Mouse (Mus musculus) megakaryocyte, adult 5-6 weeks (primary cell): ENCODE data around the gene Zfp764. TPM values are rescaled to one million over a fixed set of nuclear protein-coding genes. Genes with fewer than 3 reads are reported as not detected.
"Not testable (repeated sequence)": the region's sequence is repeated elsewhere in the genome, so short reads cannot be mapped to it uniquely, and the experiment has no call there.

Experiments
- ATAC-seq: 2 replicates; pipeline ENCODE4 v1.8.0; 2016; ENCODE audit warnings: mild to moderate bottlenecking, inconsistent platforms; ENCODE audit not compliant: poor library complexity, severe bottlenecking
- total RNA-seq, 2 experiments: library from RNA; stranded (forward) in 1 of 2; stranded (reverse) in 1 of 2; fragments of 153-499, 151-499 nt in 1 of 2; fragments of 221-1000, 200-1000 nt in 1 of 2; gene quantifications; 2 replicates each; pipeline versions ENCODE4 v1.2.3 to v1.2.4; 2015 to 2017

Zfp764 gene
- total RNA-seq (2015) (8.5 and 10.5 TPM in 2 replicates), total RNA-seq (2017) (9.1 and 9.5 TPM in 2 replicates)

DNA sequence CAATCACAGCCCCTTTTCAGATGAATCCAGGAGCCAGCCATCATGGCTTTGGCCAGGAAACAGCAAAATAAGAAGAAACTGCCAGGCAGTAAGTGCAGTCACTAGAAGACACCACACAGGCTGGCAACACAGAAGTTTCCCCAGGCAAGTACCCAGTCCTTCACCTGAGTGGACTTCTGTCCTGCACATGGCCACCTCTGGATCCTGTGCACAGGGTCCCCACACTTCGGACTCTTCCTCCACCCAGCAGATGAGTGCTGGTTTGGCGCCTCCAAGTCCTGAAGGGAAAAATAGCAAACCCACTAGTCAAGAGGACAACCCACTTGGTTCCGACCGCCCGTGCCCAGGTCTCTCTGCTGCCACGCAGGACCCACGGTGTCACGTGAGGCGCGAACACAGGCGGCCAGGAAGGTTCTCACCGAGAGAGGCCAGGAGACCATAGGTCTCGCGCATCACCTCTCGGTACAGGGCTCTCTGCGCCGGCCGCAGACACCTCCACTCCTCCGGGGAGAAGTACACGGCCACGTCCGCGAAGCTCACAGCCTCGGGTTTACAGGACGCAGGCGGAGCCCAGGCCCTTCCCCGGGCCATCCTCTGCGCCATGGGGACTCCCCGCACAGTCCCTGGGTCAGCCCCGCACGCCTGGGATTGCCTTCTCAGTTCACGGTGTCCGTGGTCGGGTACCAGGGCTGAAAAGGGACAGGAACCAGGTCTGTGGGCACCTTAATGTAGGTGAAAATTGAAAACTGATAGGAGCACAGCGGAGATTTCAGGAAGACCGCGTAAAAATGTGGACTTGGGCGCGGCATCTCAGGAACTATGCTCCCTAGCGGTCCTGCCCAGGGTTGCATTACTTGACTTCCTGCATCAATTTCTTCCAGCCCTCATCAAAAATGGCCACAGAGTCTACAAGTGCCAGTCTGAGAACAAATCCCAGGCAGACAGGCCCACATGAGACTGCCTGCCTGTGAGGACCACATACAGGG is at the start of gene Zfp764:
TSS of gene Zfp764 (minus strand) at position 821 of the 986 bp plus-strand sequence.
- peak; percentile 92 for ATAC-seq

DNA sequence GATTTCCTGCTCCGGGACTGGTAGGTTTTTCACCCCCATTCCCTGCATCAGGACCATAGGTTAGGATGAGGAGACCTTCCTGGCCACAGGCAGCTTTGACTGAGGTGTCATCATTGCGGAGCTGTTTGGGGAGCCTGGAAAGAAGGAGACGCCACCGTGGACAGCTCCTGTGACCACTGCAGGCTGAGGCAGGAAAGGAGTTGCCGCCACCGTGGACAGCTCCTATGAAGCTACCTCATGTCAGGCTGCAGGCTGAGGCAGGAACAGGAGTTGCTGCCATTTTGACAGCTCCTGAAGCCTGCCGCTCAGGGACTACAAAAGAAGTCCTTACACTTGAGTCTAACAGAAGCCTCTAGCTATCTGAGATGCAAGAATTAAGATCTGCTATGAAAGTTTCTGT is 48.3 kb upstream of the Zfp764 start:
- ATAC-seq = no peak

DNA sequence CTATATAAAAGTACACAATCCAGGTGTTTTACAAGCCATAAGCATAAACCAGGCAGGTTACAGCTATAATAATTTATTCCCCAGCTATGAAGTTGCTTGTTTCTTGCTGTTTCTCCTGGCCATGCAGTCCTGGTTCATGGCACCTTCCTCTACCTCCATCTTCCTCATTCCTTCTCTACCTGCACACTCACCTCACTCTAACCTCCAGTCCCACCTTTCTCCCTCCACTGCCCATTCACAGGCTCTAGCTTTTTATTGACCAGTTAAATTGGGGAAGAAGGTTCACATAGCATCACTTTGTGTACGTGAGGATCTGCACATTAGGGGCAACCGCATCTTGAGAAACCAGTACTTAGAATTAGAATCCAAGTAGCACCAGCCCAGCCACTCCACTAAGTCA is 46.4 kb upstream of the Zfp764 start:
- ATAC-seq = no peak

DNA sequence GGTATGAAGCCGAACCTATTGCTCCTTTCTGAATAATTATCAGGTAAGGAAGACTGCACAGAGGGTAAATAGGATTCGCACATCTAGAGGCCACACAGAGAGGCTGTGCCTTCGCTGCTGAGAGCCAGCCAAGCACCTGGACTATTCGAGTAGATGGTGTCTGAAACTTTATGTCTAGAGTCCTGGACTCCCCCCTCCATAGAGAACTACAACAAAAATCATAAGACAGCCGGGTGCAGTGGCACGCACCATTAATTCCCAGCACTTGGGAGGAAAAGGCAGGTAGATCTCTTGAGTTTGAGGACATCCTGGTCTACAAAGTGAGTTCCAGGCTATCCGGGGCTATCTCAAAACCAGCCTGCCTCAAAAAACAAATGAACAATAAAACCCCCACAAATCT is 43.3 kb upstream of the Zfp764 start:
- ATAC-seq = no peak

DNA sequence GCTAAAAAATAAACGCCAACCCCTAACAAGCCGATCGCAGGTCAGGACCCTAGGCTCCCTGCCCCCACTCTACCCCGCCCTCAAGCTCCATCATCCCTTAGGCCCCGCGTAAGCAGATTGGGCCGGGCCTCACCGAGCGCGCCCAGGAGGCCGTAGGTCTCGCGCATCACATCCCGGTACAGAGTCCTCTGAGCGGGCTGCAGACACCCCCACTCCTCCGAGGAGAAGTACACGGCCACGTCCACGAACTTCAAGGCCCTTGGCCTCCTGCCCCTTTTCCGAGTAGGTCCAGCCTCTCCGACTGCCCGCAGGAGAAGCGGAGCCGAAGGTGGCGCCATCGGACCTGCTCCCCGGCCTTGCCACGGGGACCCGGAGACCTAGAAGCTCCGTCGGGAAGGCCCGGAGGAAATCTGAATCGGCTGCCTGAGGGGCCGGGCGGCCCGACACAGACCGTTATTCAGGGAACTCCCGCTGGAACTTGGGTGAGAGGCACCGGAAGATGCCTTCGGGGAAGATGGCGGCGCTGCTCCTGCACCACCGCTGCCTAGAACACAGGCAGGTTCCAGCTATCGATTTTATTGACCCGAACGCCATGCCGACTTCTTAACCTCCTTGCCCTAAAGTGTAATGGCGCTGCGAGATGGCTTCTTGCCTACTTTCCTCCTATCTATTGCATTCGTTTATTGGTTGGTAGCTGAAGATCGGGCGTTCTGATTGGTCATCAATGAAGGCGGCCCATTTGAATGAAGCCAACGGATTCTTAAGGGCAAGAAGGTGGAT is 42.1 kb upstream of the Zfp764 start, which contains the start of gene Zfp689:
TSS of gene Zfp689 (minus strand) at position 638 of the 780 bp plus-strand sequence.
- peak; percentile 96 for ATAC-seq

DNA sequence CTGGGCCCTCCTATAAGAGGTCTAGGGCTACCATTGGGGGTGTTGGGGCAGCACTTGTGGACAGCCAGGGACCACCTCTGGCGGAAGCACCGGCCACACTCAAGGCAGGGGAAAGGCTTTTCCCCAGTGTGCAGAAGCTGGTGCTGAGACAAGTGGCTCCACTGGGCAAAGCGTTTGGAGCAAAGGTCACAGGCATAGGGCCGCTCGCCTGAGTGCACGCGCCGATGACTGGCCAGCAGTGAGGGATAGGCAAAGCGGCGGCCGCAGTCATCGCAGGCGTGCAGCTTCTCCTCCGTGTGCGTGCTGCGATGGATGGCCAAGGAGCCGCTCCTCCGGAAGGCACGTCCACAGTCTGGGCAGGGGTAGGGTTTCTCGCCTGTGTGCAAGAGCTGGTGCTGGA is 37.4 kb upstream of the Zfp764 start:
- ATAC-seq = no peak

DNA sequence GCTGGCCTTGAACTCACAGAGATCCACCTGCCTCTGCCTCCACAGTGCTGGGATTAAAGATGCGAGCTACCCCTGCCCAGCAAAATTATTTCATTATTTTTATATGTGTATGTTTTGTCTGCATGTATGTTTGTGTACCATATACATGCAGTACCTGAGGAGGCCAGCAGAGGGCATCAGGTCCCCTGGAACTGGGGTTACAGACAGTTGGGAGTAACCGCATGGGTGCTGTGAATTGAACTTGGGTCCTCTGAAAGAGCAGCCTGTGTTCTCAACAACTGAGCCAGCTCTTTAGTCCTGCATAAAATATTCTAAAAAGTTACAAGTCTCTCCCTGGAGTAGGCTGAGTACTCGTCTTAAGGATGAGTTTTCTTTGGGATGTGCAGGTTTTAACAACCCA is 31.1 kb upstream of the Zfp764 start:
- no peak for ATAC-seq

DNA sequence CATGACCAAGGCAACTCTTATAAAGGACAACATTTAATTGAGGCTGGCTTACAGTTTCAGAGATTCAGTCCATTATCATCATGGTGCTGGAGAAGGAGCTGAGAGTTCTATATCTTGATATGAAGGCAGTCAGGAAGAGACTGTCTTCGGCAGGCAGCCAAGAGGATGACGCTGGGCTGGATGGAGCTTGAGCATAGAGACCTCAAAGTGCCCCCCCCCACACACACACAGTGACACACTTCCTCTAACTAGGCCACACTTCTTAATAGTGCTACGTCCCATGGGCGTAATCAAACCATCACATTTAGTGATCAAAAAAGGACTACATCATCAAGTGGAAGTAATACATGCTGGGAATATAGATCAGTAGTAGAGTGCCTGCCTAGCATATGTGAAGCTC is 28.6 kb upstream of the Zfp764 start:
- no peak for ATAC-seq

DNA sequence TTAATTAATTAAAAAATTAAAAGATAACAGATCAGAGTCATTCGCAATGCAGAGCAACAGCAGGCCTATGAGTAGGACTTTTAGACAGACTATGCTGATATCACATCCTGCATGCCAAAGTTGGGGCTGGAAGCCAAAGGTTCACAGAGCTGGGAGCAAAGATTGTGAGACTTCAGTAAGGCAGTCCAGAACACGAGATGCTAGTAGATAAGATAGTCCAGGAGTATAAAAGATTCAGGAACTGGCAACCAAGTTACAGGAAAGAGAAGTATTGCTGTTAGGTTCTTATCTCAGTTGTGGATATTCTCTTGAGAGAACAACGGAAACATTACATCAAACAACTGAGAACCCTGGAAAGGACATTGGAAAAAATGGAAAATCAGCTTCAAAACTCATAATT is 19.7 kb upstream of the Zfp764 start:
- no peak for ATAC-seq

DNA sequence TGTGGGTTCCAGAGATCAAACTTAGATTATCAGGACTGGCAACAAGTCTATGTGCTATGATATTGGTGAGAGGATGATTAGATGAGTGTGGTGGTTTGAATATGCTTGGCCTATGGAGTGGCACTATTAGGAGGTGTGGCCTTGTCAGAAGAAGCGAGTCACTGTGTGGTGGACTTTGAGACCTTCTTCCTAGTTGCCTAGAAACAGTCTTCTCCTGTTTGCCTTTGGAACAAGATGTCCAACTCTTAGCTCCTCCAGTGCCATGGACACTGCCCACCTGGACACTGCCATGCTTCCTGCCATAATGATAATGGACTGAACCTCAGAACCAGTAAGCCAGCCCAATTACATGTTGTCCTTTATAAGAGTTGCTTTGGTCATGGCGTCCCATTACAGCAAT is 19.3 kb upstream of the Zfp764 start:
- ATAC-seq = no peak

DNA sequence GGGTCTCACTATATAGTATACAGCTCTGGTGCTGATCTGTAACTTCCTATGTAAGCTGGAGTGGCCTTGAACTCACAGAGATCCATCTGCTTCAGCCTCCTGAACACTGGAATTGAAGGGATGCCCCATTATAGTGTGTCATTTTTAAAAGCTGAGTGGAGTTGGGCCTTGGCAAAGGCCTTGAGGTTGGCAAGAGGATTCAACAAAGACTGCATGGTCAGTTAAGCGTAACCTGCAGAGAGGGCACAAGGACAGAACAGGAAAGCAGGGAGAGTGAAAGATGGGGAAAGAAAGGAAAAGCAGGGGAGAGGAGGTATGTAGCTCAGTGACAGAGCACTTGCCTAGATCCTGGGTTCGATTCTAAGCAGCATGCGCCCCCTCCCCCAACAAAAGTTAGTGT is 18.7 kb upstream of the Zfp764 start:
- no peak for ATAC-seq

DNA sequence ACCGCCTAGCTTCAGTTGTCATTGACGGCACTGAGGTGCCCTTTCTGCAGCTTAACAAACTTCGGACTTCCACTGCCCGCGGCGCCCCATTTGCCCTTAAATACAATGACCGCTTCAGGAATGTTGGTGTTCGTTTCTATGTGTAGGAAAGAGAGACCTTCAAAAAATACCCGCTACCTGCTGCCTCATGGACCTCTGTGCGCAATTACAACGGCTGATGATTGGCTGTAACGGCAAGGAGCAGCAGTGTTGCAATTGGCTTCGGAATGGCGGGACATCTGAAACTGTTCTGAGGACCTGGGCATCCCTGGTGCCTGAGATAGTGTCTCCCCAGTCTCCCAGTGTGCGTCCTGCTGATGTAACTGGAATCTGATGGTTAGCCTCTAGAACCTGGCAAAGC is 15.6 kb upstream of the Zfp764 start:
- peak; percentile 14; the same call in 1 of the 2 replicates for ATAC-seq

DNA sequence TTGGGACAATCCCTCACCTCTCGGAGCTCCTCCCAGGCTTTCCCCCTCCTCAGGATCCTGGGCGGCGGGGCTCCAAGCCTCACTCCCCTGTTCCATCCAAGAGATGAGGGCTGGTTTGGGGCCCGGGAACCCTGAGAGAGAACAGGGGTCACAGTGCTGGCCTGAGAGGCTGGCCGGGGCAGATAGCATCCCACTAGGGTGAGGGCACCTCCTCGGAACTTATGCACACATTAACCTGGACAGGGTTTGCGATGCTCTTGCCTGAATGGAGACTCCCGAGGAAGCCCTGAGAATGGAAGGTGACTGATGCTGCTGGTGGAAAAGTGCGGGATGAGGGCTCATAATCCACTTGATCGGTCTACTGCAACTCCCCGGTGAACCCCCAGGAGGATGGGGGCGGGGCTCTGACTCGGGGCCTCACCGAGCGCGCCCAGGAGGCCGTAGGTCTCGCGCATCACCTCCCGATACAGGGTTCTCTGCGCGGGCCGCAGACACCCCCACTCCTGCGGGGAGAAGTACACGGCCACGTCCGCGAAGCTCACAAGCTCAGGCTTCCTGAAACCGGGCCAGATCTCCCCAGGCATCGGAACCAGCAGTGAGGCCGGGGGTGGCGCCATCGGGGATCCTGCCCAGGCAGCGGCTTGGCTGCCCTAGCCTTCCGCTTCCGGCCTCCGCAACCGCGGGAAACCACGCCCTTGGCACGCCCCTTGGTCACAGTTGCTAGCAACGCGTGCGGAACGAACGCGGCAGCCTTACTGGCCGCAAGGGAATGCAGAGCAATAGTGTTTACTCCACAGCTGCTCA is 15.0 kb upstream of the Zfp764 start, which contains the start of gene Zfp688:
TSS of gene Zfp688 (minus strand) at position 681 of the 804 bp plus-strand sequence.
- peak; percentile 99 for ATAC-seq

DNA sequence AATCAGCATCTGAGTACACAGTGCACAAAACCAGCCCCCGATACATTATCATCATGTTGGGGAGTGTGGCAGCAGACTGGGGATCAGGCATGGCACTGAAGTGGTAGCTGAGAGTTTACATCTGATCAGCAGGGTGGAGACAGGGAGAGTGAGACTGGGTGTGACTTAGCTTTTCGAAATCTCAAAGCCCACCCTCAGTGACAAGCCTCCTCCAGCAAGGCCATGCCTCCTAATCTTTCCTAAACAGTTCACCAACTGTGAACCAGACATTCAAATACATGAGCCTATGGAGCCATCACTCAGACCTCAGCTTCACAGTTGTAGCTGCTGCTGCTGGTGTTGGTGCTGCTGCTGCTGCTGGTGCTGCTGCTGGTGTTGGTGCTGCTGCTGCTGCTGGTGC is 4.8 kb upstream of the Zfp764 start:
- no peak for ATAC-seq

DNA sequence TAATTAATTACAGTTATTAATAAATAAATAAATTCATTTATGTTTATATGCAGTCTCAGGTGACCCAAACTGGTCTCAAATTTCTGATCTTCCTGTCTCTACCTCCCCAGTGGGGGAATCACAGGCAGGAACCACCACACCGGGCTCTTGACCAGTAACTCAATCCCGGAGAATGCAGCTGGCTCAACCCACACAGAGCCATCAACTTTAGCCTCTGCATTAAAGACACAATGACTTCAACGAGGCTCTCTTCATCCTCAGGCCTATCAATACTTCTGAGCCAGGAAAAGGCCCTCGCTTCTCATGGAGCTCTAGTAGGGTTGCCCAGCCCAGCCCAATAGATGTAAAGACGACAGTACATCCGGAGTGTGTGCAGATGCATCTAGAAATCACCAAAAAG is 2.5 kb downstream of the Zfp764 start:
- not testable (repeated sequence) for ATAC-seq

DNA sequence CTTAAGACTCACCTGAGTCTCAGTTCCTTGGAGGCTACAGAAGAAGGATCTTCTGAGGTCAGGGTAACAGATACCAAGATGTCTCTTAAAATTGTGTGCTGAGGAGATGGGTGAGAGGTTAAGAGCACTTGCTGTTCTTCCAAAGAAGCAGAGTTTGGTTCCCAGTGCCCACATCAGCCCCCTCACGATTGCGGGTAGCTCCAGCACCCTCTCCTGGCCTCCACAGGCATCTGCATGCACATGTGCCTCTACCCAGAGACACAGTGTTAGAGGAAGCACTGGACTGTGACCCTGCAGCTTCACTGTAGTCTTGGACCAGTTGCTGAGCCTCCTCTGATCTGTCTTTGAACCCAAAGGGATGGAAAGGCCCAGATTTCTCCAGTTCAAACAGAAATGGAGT is 3.6 kb downstream of the Zfp764 start:
- ATAC-seq = no peak

DNA sequence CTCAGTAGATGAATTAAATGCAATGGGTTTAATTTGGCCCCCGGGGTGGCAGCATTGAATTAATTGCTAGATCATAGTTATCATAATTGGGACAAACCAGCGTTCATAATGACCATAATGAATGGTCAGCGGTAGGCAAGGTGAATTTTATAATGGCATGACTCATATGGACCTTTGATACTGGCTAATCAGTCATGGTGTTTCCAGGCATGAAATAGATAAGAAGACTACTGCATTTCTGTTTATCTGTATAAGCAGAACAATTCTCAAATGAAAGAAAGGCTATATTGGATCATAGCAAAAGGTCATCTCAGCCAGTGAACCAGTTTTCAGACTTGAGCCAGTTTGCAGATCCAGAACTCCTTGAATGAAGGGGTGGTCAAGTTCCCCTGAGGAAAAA is 6.3 kb downstream of the Zfp764 start:
- no peak for ATAC-seq

DNA sequence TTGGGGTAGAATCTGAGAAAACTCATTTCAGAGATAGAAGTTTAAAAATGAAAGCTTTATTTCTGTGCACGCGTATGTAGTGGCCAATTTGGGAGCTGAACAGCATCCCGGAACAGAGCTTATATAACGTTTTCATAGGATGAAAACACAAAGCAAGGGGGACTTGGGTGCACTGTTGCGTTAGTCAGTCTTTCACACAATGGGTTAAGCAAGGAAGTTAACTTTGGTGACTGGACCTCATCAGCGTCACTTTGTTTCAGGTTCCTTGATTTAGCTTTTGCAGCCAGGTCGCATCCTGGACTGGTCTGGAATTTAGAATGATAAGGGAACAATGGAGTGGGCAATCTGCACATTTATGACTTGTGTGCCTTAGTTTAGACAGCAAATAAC is 12.7 kb downstream of the Zfp764 start:
- peak; percentile 26 for ATAC-seq

DNA sequence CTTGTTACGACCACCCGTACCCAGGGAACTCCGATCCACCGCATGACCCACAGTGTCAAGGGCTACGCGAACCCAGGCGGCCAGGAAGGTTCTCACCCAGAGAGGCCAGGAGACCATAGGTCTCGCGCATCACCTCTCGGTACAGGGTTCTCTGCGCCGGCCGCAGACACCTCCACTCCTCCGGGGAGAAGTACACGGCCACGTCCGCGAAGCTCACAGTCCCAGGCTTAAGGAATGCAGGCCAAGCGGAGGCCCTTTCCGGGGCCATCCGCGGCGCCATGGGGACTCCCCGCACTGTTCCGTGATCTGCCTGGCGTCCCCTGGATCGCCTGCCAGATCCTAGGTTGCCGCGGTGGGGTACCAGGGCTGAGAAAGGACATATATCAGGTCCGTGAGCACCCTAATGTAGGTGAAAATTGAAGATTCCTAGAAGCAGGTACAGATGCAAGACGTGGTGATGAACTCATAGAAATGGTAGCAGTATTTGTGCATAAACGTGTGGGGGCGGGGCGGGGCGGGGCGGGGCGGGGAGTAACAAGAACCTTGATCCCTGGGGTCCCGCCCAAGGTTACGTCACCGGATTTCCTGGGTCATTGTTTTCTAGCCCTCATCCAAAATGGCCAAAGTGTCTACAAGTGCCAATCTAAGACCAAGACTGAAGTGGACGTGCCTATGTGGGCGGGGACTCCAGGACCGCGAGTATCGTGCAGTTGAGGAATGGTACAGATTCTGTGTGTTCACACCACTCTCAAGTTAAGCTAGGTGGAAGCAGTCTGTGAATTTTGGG is 13.3 kb downstream of the Zfp764 start, which contains the start of gene E430018J23Rik:
TSS of gene E430018J23Rik (minus strand) at position 473 of the 787 bp plus-strand sequence.
- peak; percentile 97 for ATAC-seq
